Mouse (Mus musculus) right cerebral cortex, postnatal 25 days (tissue): ENCODE data around the gene Cog1.
A peak's percentile ranks its signal among the peaks of the same experiment; 100 is the strongest.

Source experiments
- DNase-seq: peaks from one replicate; pipeline ENCODE4 v3.0.0; 2022

Cog1 gene

GRCm38 (mm10) chr11:113648690-113649352 lies at the start of gene Cog1:
Gene Cog1 (plus strand): TSS chr11:113649169.
- DNase-seq = no peak

- DNase-seq = no peak
These were observed 48.3 kb upstream of the Cog1 start for GRCm38 (mm10) chr11:113600526-113601245.

GRCm38 (mm10) chr11:113601616-113602343 lies 47.2 kb upstream of the Cog1 start:
- no peak for DNase-seq

GRCm38 (mm10) chr11:113607556-113607955 lies 41.4 kb upstream of the Cog1 start:
- DNase-seq = no peak

- no peak for DNase-seq
These were observed 39.4 kb upstream of the Cog1 start for GRCm38 (mm10) chr11:113609581-113609980.

GRCm38 (mm10) chr11:113610266-113610665 lies 38.7 kb upstream of the Cog1 start:
- DNase-seq = no peak

- DNase-seq = peak; percentile 31
These were observed 37.8 kb upstream of the Cog1 start for GRCm38 (mm10) chr11:113611112-113611646.

GRCm38 (mm10) chr11:113611664-113612611 lies 37.0 kb upstream of the Cog1 start:
- peak; percentile 49 for DNase-seq

GRCm38 (mm10) chr11:113614476-113614875 lies 34.5 kb upstream of the Cog1 start:
- DNase-seq = no peak

GRCm38 (mm10) chr11:113617132-113617911 lies 31.6 kb upstream of the Cog1 start:
- DNase-seq = peak; percentile 40

- DNase-seq = no peak
These were observed 30.7 kb upstream of the Cog1 start for GRCm38 (mm10) chr11:113618303-113618671.

GRCm38 (mm10) chr11:113618672-113619419 lies 30.1 kb upstream of the Cog1 start, which contains the start of gene Sstr2:
Gene Sstr2 (plus strand): TSS chr11:113619342.
- DNase-seq = peak; percentile 85

- no peak for DNase-seq
These were observed 29.4 kb upstream of the Cog1 start for GRCm38 (mm10) chr11:113619420-113620080.

GRCm38 (mm10) chr11:113621001-113621400 lies 28.0 kb upstream of the Cog1 start:
- no peak for DNase-seq

GRCm38 (mm10) chr11:113622028-113622427 lies 26.9 kb upstream of the Cog1 start:
- no peak for DNase-seq

GRCm38 (mm10) chr11:113625437-113625836 lies 23.5 kb upstream of the Cog1 start:
- DNase-seq = no peak

GRCm38 (mm10) chr11:113627785-113628184 lies 21.2 kb upstream of the Cog1 start:
- no peak for DNase-seq

GRCm38 (mm10) chr11:113630642-113631041 lies 18.3 kb upstream of the Cog1 start:
- no peak for DNase-seq

- no peak for DNase-seq
These were observed 17.7 kb upstream of the Cog1 start for GRCm38 (mm10) chr11:113631302-113631701.

GRCm38 (mm10) chr11:113631862-113632261 lies 17.1 kb upstream of the Cog1 start:
- no peak for DNase-seq
